Mouse (Mus musculus): Measurements from ENCODE around the gene Etd.
"Not testable (repeated sequence)": the region's sequence is repeated elsewhere in the genome, so short reads cannot be mapped to it uniquely, and the experiment has no call there.

The Etd gene

DNA sequence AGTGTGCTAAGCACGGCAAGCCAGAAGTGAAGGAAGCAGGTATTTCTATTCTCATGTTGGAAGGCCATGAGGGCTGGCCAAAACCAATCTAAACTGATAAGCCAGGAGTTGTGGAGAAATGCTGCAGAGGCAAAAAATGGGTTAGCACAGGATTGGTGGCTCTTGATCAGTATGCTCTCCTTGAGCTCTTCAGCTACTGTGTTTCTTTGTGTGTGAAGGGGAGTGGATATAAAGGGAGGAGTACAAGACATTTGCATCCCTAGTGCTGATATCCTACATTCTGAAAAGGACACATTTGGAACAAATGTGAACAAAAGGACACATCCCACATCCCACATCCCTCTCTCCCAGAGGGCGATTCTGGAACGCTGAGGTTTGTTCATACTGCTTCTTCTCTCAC is at the start of gene Etd:
Gene Etd, plus strand, starts transcription at position 301 of the 400 bp plus-strand sequence.
- ATAC-seq (ENCODE audit: insufficient number of reproducible peaks, low FRiP score, low TSS enrichment): no peak

- ATAC-seq (ENCODE audit: insufficient number of reproducible peaks, low FRiP score, low TSS enrichment): no peak
Measured at GRCm38 (mm10) chrX:53386362-53386761, 48.4 kb upstream of the Etd start.

DNA sequence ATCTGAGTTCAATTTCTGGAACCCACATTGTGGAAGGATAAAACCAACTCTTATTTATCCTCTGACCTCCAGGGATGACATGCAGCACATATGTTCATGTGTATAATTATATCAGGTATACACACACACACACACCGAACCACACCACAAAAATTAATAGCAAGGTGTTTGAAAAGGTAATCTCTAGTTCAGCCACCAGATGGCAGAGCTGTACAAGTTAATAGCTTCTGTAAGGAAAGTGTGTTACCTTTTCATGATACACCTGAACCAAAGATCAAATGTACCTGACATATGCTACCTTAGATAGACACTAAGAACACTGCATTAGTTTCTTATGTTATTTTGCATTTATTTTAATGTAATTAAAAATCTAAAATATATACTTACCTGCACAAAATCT is 1.8 kb upstream of the Etd start:
- ATAC-seq (ENCODE audit: insufficient number of reproducible peaks, low FRiP score, low TSS enrichment): no peak

DNA sequence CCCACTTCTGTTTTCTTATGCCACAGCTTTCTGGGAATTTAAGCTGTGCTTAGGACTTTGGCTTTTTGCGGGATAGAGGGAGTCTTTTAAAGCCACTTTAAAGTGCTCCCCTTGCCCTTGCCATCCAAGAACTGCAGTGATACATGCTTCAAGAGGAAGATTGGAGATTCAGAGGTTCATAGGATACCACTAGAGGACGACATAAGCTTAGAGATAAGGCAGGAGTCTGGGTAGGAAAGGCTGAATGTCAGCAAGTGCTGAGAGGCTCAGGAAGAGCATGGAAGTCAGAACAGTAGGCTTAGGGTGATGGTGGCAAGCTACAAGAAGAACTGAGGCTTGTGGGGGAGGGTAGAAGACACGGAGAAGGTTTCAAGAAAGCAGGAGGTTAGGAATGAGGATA is 24.9 kb downstream of the Etd start:
- ATAC-seq (ENCODE audit: insufficient number of reproducible peaks, low FRiP score, low TSS enrichment): no peak

GRCm38 (mm10) chrX:53464194-53464593 is 29.5 kb downstream of the Etd start:
- ATAC-seq (ENCODE audit: insufficient number of reproducible peaks, low FRiP score, low TSS enrichment): not testable (repeated sequence)

Data from cerebellum, adult (tissue).